Mouse (Mus musculus): ENCODE results near the gene Shroom4.

DNA sequence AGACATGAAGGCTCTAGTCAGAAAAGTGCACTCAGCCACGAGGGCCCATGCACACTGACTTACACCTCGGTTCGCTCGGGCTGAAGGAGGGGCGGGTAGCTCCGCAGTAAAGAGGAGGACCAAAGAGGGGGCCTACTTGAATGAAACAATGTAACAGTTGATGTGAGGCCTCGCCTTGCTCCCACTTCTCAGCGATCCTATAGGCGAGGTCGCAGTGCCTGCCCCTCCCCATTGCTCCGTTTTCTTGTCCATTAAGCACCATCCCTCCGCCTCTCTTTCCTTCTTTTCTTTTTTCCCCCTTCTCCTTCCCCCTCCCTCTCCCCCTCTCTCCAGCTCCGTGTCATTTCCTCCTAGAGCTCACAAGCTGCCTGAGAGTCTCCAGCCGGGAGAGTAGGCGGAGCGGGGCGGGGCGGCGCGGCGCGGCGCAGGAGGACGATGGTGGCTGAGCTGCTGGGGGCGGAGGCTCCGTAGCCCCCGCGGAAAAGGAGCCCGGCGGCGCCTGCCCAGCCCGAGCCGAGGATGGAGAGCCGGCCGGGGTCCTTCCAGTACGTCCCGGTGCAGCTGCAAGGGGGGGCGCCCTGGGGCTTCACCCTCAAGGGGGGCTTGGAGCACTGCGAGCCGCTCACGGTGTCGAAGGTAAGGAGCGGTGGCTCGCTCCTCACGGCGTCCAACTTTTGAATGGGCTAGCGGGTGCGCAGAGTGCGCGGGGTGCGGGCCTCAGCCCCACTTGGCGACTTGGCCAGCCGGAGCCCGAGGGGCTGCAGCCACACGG is at the start of gene Shroom4:
- TF ChIP-seq GATA1 (IDR thresholded peaks at IDR 0.05; ENCODE audit: borderline replicate concordance, low read length) (no peak), CTCF (IDR thresholded peaks at IDR 0.05; ENCODE audit: low read depth, low read length) (no peak), POLR2AphosphoS5 (IDR thresholded peaks at IDR 0.05; ENCODE audit: insufficient replicate concordance, low read depth, low read length) (no peak), TAL1 (conservative IDR thresholded peaks at IDR 0.05; ENCODE audit: low read depth, low read length) (no peak)

Data from G1E (cell line).